Mouse (Mus musculus): ENCODE measurements around the gene Fbxw2. TPM values are rescaled to one million over a fixed set of nuclear protein-coding genes. Genes with fewer than 3 reads are reported as not detected.
A peak's percentile ranks its signal among the peaks of the same experiment; 100 is the strongest.
"Not testable (repeated sequence)": the region's sequence is repeated elsewhere in the genome, so short reads cannot be mapped to it uniquely, and the experiment has no call there.

The Fbxw2 gene
- polyA plus RNA-seq, 1 experiment from 2014 or later = 74.5 TPM

DNA sequence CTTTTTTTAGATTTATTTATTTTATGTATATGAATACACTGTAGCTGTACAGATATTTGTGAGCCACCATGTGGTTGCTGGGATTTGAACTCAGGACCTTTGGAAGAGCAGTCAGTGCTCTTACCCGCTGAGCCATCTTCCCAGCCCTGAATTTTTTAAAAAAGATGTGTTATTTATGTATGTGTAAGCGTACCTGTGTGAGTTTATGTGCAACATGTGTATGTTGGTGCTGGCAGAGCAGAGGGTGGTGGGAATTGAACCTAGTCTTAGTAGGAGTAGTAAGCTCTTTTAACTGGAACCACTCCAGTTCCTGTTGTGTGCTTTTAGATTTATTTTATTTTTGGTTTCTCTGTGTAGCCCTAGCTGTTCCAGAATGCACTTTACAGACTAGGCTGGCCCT lies 21.9 kb downstream of the Fbxw2 start:
- Histone ChIP-seq H3K9ac (ENCODE audit: low read length) (no peak overlapping the region), H3K36me3 (ENCODE audit: control insufficient read depth, insufficient read depth, low read length) (no peaks in the 10 kb centered on the region), H3K27me3 (ENCODE audit: control insufficient read depth, insufficient read depth, low read length) (no peaks in the 10 kb centered on the region), H3K4me2 (ENCODE audit: low read depth, low read length) (no peak overlapping the region), H3K4me3 (replicated peaks; ENCODE audit: low read length) (no peak overlapping the region), H3K4me1 (ENCODE audit: control insufficient read depth, insufficient read depth, low read length) (peaks cover 18% of the 10 kb centered on the region), H3K9me3 (replicated peaks; ENCODE audit: control insufficient read depth, low read length) (no peaks in the 10 kb centered on the region), H3K27ac (ENCODE audit: low read length) (no peak overlapping the region)
- WGBS = 99% methylated on average over 2 of the region's 2 CpGs
- no peak for ATAC-seq (ENCODE audit: insufficient read depth, low FRiP score)

DNA sequence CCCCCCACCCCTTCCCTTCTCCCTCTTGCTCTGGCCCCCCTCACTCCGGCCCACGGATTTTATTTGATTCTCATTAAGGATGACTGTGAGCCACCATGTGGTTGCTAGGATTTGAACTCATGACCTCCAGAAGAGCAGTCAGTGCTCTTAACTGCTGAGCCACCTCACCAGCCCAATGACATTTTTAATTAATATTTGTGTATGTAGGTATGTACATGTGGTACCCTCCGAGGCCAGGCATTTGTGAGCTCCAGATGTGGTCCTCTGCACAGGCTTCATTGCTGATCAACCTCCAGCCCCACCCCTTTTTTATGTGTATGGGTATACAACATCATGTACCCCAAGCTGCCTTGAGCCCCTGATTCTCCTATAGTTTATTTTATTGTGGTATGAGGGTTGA lies 22.4 kb downstream of the Fbxw2 start:
- no peaks in the 10 kb centered on the region for H3K9me3 ChIP-seq (replicated peaks; ENCODE audit: control insufficient read depth, low read length)
- H3K27me3 ChIP-seq (ENCODE audit: control insufficient read depth, insufficient read depth, low read length) = no peaks in the 10 kb centered on the region
- no peak overlapping the region; the same call in 1 of the 2 replicates for H3K4me3 ChIP-seq (replicated peaks; ENCODE audit: low read length)
- peaks cover 21% of the 10 kb centered on the region for H3K4me1 ChIP-seq (ENCODE audit: control insufficient read depth, insufficient read depth, low read length)
- H3K36me3 ChIP-seq (ENCODE audit: control insufficient read depth, insufficient read depth, low read length) = no peaks in the 10 kb centered on the region
- WGBS = 63% methylated on average over 3 of the region's 3 CpGs
- H3K27ac ChIP-seq (ENCODE audit: low read length) = no peak overlapping the region
- no peak overlapping the region for H3K9ac ChIP-seq (ENCODE audit: low read length)
- peak overlapping the region; percentile 74 for H3K4me2 ChIP-seq (ENCODE audit: low read depth, low read length)
- ATAC-seq (ENCODE audit: insufficient read depth, low FRiP score) = no peak

GRCm38 (mm10) chr2:34802565-34803245 lies 23.4 kb downstream of the Fbxw2 start:
- H3K4me3 ChIP-seq (replicated peaks; ENCODE audit: low read length) = peak overlapping the region; percentile 68
- H3K9me3 ChIP-seq (replicated peaks; ENCODE audit: control insufficient read depth, low read length); H3K27me3 ChIP-seq (ENCODE audit: control insufficient read depth, insufficient read depth, low read length); H3K36me3 ChIP-seq (ENCODE audit: control insufficient read depth, insufficient read depth, low read length): not testable (repeated sequence)
- H3K9ac ChIP-seq (ENCODE audit: low read length) = peak overlapping the region; percentile 88
- peak overlapping the region; percentile 74 for H3K4me2 ChIP-seq (ENCODE audit: low read depth, low read length)
- H3K4me1 ChIP-seq (ENCODE audit: control insufficient read depth, insufficient read depth, low read length) = peaks cover 24% of the 10 kb centered on the region
- peak; percentile 28 for ATAC-seq (ENCODE audit: insufficient read depth, low FRiP score)
- peak overlapping the region; percentile 91 for H3K27ac ChIP-seq (ENCODE audit: low read length)
- under 1% methylated on average over 28 of the region's 32 CpGs for WGBS

DNA sequence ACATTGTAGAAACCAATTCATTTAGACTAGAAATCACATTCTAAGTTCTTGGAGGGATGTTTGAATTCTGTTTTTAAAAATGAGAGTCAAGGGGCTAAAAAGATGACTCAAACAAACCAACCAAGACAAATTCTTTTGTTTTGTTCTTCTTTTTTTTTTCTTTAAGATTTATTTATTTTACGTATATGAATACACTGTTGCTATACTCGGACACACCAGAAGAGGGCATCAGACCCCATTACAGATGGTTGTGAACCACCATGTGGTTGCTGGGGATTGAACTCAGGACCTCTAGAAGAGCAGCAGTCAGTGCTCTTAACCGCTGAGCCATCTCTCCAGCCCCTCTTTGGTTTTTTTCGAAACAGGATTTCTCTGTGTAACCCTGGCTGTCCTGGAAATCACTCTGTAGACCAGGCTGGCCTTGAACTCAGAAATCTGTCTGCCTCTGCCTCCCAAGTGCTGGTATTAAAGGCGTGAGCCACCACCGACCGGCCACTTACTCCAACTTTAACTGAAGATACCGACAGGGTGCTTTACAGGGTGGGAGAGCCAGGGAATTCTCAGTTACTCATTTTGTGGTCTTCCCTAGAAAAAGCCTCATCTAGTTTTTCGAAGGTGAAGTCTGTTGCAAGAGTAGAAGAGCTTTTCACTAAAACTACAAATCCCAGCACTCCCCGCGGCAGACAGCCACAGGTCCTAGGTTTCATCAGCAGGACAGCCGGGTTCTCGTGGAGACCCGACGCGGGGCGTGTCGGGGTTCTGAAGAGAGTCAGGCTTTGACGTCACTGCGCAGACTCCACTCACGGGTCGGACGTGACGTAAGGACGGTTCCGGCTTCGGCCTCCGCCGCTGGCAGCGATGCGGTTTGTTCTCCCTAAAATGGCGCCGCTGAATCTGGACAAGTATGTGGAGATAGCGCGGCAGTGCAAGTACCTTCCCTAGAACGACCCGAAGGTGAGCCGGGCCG lies 24.3 kb downstream of the Fbxw2 start:
- no peaks in the 10 kb centered on the region for H3K36me3 ChIP-seq (ENCODE audit: control insufficient read depth, insufficient read depth, low read length)
- WGBS = 4% methylated on average over 39 of the region's 39 CpGs
- peak; percentile 96 for ATAC-seq (ENCODE audit: insufficient read depth, low FRiP score)
- H3K27ac ChIP-seq (ENCODE audit: low read length) = peak overlapping the region; percentile 91
- H3K4me2 ChIP-seq (ENCODE audit: low read depth, low read length) = peak overlapping the region; percentile 45
- peak overlapping the region; percentile 88 for H3K9ac ChIP-seq (ENCODE audit: low read length)
- no peaks in the 10 kb centered on the region for H3K27me3 ChIP-seq (ENCODE audit: control insufficient read depth, insufficient read depth, low read length)
- peak overlapping the region; percentile 68 for H3K4me3 ChIP-seq (replicated peaks; ENCODE audit: low read length)
- H3K9me3 ChIP-seq (replicated peaks; ENCODE audit: control insufficient read depth, low read length) = no peaks in the 10 kb centered on the region
- H3K4me1 ChIP-seq (ENCODE audit: control insufficient read depth, insufficient read depth, low read length) = peaks cover 20% of the 10 kb centered on the region

DNA sequence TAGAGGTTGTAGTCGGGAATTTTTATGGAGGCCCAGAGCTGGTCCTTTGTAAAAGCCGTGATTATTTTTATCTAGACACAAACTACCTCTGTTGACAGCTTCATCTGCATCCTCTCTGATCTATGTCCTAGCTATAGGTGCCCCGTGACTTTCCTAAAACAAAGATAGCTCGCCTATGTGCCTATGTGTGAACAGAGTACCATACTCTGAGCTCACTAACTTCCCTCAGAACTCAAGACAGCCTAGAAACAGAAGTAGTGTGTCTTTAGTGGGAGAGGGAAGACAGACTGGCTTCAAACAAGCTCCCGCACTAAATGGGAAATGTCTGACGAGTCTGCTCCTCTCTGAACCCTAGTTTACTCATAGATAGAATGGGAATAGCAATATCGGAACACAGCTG lies 25.7 kb downstream of the Fbxw2 start:
- Histone ChIP-seq H3K9ac (ENCODE audit: low read length) (no peak overlapping the region), H3K9me3 (replicated peaks; ENCODE audit: control insufficient read depth, low read length) (no peaks in the 10 kb centered on the region), H3K36me3 (ENCODE audit: control insufficient read depth, insufficient read depth, low read length) (no peaks in the 10 kb centered on the region), H3K4me3 (replicated peaks; ENCODE audit: low read length) (peak overlapping the region; percentile 82), H3K4me2 (ENCODE audit: low read depth, low read length) (peak overlapping the region; percentile 78), H3K27ac (ENCODE audit: low read length) (peak overlapping the region; percentile 88; the same call in 1 of the 2 replicates), H3K27me3 (ENCODE audit: control insufficient read depth, insufficient read depth, low read length) (no peaks in the 10 kb centered on the region), H3K4me1 (ENCODE audit: control insufficient read depth, insufficient read depth, low read length) (peaks cover 20% of the 10 kb centered on the region)
- ATAC-seq (ENCODE audit: insufficient read depth, low FRiP score) = no peak
- 76% methylated on average over 7 of the region's 7 CpGs for WGBS

- WGBS = 2% methylated on average over 44 of the region's 44 CpGs
- Histone ChIP-seq H3K9me3 (replicated peaks; ENCODE audit: control insufficient read depth, low read length) (no peaks in the 10 kb centered on the region), H3K27me3 (ENCODE audit: control insufficient read depth, insufficient read depth, low read length) (no peaks in the 10 kb centered on the region), H3K27ac (ENCODE audit: low read length) (peak within 1 kb of the TSS; percentile 88), H3K4me1 (ENCODE audit: control insufficient read depth, insufficient read depth, low read length) (peaks cover 18% of the 10 kb centered on the region), H3K9ac (ENCODE audit: low read length) (peak within 1 kb of the TSS; percentile 87), H3K4me2 (ENCODE audit: low read depth, low read length) (peak within 1 kb of the TSS; percentile 78), H3K4me3 (replicated peaks; ENCODE audit: low read length) (peak within 1 kb of the TSS; percentile 82), H3K36me3 (ENCODE audit: control insufficient read depth, insufficient read depth, low read length) (no peaks in the 10 kb centered on the region)
- peak; percentile 86 for ATAC-seq (ENCODE audit: insufficient read depth, low FRiP score)
These were observed 26.5 kb downstream of the Fbxw2 start, which contains the start of gene Rabepk for GRCm38 (mm10) chr2:34799357-34800256. TSS of gene Rabepk (minus strand) at chr2:34799912.

- H3K4me1 ChIP-seq (ENCODE audit: control insufficient read depth, insufficient read depth, low read length) = peaks cover 8% of the 10 kb centered on the region
- WGBS = 92% methylated on average over 7 of the region's 7 CpGs
- H3K27me3 ChIP-seq (ENCODE audit: control insufficient read depth, insufficient read depth, low read length) = no peaks in the 10 kb centered on the region
- H3K9ac ChIP-seq (ENCODE audit: low read length) = no peak overlapping the region
- ATAC-seq (ENCODE audit: insufficient read depth, low FRiP score) = no peak
- H3K36me3 ChIP-seq (ENCODE audit: control insufficient read depth, insufficient read depth, low read length) = no peaks in the 10 kb centered on the region
- H3K27ac ChIP-seq (ENCODE audit: low read length) = no peak overlapping the region
- H3K4me3 ChIP-seq (replicated peaks; ENCODE audit: low read length) = no peak overlapping the region
- no peak overlapping the region for H3K4me2 ChIP-seq (ENCODE audit: low read depth, low read length)
- no peaks in the 10 kb centered on the region for H3K9me3 ChIP-seq (replicated peaks; ENCODE audit: control insufficient read depth, low read length)
These were observed 30.7 kb downstream of the Fbxw2 start for GRCm38 (mm10) chr2:34795426-34795825.

- no peaks in the 10 kb centered on the region for H3K36me3 ChIP-seq (ENCODE audit: control insufficient read depth, insufficient read depth, low read length)
- peaks cover 6% of the 10 kb centered on the region for H3K4me1 ChIP-seq (ENCODE audit: control insufficient read depth, insufficient read depth, low read length)
- H3K4me2 ChIP-seq (ENCODE audit: low read depth, low read length) = no peak overlapping the region
- H3K27ac ChIP-seq (ENCODE audit: low read length) = no peak overlapping the region
- no peaks in the 10 kb centered on the region for H3K27me3 ChIP-seq (ENCODE audit: control insufficient read depth, insufficient read depth, low read length)
- H3K4me3 ChIP-seq (replicated peaks; ENCODE audit: low read length) = no peak overlapping the region
- no peak for ATAC-seq (ENCODE audit: insufficient read depth, low FRiP score)
- 93% methylated on average over 2 of the region's 2 CpGs for WGBS
- no peak overlapping the region for H3K9ac ChIP-seq (ENCODE audit: low read length)
- H3K9me3 ChIP-seq (replicated peaks; ENCODE audit: control insufficient read depth, low read length) = no peaks in the 10 kb centered on the region
These were observed 31.6 kb downstream of the Fbxw2 start for GRCm38 (mm10) chr2:34794511-34794910.

Data from stomach, embryonic 16.5 days (tissue).